Mouse (Mus musculus): ENCODE data around the gene Aym1.
"Not testable (repeated sequence)": the region's sequence is repeated elsewhere in the genome, so short reads cannot be mapped to it uniquely, and the experiment has no call there.

Gene Aym1

DNA sequence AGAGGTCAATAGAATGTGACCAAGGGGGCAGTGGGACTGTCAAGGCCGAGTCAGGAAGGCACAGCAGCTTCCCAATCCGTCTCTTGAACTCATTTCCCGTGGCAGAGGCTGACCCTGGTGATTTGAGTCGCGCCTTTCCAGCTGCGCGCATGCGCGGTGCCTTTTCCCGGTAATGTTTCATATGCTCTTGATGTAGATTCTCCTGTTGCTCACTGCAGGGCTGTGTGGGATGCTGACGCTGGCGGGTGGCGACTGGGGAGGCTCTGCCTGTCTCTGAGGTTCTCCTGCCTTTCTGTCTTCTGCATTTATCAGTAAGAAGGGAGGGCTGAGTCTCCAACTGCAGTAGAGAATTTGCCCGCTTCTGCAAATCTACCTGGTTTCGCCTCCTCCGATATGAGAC lies 2.8 kb upstream of the Aym1 start:
- DNase-seq (ENCODE audit: low spot score in 2 of 2): no peak

DNA sequence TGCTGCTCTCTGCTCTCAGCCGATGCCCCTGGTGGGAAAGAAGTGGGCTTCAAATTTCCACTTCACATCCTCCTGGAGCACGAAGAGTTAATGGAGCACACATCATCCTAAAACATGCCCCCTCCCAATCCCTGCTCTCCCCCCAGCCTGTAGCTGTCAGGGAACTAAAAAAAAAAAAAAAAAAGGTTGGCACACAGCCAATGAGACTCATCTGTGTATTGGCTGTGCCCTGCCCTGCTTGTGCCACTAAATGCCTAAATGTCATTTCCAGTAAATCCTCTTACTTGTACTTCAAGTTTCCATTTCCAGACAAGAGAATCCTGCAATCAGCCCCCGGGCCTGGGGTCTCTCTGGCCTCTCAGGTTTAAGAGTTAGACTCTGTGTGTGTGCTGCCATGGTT lies 562 bp downstream of the Aym1 start:
- DNase-seq (ENCODE audit: low spot score in 2 of 2): no peak

DNA sequence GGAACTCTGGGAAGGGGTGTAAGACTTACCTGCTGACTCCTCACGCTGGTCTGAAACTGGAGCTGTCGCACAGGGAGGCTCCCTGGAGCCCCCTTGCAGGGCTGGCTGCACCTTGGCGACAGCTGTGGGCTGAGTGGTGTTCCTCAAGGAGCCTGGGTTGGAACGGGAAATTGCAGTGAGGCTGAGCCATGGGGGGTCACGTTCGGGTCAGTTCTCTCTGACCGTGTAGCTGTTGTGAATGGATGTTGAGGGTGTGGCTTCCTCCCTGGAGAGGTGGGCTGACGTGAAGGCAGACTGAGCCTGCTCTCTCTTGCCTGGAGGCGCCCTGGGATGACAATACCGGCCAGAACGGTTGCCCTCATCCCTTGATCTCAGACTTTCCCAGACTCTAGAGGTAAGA lies 1.7 kb downstream of the Aym1 start:
- DNase-seq (ENCODE audit: low spot score in 2 of 2): no peak

- DNase-seq (ENCODE audit: low spot score in 2 of 2): no peak
Measured at GRCm38 (mm10) chr5:113361283-113361682, 4.2 kb downstream of the Aym1 start.

DNA sequence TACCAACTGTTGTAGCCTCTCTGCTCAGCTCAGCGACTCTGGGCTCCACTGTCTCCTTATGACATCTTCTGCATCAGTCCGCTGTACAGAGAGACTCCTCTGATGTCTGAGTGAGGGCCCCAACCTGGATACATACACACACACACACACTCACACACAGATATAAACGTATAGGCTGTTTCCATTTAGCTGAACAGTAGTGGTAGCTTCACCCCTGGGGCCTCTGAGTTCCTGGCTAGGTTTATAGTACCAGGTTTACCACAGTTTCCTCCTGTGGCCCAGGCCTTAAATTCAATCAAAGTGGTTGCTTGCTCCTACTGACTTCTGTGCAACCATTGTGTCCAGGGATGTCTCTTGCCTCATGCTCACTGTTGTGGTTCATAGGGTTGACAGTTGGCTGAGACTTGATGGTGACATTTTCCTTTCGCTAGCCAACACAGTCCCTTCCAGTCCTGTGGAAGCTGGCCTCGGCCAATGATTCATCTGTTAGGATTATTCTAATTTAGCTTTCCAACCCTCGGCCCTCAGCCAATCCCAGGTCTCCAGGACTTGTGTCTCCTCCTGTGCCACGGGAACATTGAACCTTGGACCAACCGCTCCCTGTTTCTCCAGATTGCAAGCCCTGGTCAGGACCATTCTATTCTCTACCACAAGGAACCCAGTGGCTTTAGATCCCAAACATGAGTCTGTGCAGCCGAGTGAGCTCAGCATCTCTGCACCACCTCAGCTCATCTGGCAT lies 5.3 kb downstream of the Aym1 start:
- peak in 1 of 2 experiments; percentile 59 for DNase-seq (ENCODE audit: low spot score in 2 of 2)

DNA sequence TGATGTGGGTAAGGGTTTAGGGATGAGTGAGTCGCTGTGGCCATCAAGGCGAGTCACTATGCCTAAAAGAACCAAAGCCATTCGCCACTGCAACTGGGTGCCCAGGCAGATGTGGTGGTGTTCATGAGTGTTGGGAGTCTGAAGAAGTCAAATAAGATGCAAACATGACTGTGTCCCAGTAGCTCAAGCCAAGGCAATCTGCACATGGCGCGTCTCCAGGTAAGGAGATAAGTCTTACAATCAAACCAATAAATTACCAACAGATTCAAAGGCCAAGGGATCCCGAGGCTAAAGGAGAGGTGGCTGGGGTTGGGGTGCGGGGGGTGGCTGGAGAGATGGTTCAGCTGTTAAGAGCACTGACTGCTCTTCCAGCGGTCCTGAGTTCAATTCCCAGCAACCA lies 6.1 kb downstream of the Aym1 start:
- DNase-seq (ENCODE audit: low spot score in 2 of 2): no peak

DNA sequence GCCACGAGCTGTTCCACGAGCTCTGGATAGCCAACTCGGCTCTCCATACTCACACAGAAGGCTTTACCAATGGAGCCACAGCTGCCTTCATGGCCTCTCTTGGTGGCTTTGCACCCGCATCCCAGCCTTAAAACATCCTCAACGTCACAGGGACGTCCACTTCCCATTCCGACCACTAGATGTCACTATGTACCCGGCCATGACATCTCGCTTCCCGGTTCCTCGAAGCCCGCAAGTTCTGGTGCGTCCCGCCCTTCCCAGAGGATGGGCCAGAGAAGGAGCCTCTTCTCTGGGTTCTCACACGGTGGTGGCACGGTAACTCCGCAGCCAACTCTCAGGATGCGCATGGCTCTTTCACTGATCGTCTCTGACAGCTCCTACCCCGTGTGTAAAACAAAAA lies 8.8 kb downstream of the Aym1 start:
- DNase-seq (ENCODE audit: low spot score in 2 of 2): peak; percentile 79 to 91

- not testable (repeated sequence) for DNase-seq (ENCODE audit: low spot score in 2 of 2)
Measured at GRCm38 (mm10) chr5:113367726-113368125, 10.6 kb downstream of the Aym1 start.

GRCm38 (mm10) chr5:113369262-113369868 lies 12.3 kb downstream of the Aym1 start:
- DNase-seq (ENCODE audit: low spot score in 2 of 2): no peak

DNA sequence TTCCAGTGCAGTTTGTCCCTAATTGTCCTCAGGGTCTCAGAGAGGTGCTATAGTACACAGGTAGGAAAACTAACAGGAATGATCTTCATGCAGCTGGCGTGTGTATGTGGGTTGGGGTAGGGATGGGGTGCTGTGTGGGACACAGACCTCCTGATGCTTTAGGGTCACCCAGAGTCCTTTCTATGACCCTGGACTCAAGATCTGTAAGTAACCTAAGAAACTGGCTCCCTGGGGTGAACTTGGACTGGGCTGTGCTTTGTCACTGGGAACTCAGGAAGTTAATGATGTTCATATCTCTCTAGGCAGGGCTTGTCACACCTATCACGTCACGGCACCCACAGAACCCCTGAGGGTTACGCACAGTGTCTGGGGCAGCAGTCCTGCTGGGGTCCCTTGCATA lies 15.4 kb downstream of the Aym1 start:
- DNase-seq (ENCODE audit: low spot score in 2 of 2): no peak

GRCm38 (mm10) chr5:113372995-113373950 lies 16.2 kb downstream of the Aym1 start:
- DNase-seq (ENCODE audit: low spot score in 2 of 2): peak; percentile 87 to 95

GRCm38 (mm10) chr5:113374290-113374689 lies 17.2 kb downstream of the Aym1 start:
- no peak for DNase-seq (ENCODE audit: low spot score in 2 of 2)

DNA sequence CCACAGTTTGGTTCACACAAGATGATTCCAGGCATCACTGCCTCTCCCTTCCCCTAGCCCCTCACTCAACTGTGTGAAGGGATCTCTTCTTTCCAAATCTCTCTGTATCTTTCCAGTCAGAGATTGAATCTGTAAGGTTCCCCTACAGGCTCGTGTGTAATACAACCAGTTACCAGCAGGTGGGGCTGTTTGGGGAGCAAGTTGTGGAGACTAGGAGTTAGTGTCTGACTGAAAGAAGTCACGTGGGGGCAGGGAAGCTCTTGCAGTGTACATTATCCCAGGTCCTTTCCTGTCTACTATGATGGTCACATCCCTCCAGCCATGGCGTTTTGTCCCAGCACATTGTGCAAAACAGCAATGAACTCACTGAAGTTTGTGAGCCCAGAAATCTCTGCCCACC lies 18.7 kb downstream of the Aym1 start:
- peak; percentile 77 to 87 for DNase-seq (ENCODE audit: low spot score in 2 of 2)

DNA sequence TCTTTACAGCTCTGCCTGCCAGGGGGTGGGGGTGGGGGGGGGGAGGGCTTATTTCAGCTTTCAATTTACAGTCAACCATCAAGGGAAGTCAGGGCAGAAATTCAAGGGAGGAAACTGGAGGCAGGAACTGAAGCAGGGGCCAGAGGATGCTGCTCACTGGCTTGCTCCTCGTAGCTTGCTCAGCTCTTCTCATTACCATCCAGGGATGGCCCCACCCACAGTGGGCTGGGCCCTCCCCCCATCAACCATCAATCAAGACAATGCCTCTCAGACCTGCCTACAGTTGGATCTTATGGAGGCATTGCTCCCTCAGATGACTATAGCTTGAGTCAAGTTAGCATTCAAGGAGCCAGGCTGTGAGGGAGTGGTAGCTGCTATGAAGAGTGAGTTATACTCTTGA lies 19.2 kb downstream of the Aym1 start:
- DNase-seq (ENCODE audit: low spot score in 2 of 2): no peak

DNA sequence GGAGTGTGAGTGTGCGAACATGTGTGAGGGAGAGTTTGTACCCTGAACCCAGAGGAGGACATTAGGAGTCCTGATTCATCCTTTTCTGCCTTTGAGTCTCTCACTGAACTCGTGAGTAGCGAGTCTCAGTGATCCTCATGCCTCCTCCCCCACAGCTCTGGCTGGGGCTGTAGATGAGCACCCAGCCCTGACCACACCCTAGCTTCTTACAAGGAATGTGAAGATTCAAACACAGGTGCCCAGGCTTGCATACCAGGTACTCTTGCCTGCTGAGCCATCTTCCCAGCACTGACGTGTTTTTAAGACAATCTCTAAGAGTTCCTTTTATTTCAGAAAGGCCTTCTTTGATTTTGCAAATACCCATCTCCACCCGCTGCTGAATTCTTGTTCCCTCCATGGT lies 22.3 kb downstream of the Aym1 start:
- no peak for DNase-seq (ENCODE audit: low spot score in 2 of 2)

DNA sequence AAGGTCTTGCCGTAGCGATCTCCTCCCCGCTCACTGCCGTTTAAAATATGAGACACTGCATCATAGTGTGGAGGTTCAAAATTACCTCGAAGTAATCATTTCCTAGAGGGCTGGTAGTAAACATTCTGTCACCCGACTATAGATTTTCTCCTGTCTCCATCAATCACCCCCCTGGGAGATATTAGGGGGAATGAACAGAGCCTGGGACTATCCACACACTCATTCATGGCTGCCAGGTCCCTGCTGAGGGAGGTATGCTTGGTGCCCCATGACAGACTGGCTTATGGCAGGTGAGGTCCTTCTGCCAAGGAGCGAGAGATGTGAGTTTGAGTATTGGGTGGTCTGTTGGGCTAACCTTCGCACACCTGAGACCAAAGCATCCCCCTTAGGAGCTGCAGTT lies 23.5 kb downstream of the Aym1 start:
- DNase-seq (ENCODE audit: low spot score in 2 of 2): no peak

- DNase-seq (ENCODE audit: low spot score in 2 of 2): no peak
Measured at GRCm38 (mm10) chr5:113382580-113382979, 25.5 kb downstream of the Aym1 start.

DNA sequence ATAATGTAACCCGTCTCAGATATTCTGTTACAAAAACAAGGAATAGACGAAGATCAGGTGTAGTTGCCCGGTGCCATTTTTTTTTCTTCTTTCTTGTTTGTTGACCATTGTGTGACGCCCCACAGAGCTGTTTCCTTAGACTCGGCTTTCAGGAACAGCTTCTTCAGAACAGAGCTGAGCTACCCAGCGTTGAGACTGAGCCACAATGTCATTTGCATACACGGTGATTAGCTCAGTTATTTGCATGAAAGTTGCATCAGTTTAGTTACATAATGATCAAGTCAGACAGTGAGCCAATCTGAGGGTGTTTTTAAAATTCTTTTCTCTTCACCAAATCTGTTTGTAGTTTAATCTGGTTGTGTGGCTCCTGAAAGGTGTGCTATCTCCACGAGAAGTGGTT lies 36.7 kb downstream of the Aym1 start:
- no peak for DNase-seq (ENCODE audit: low spot score in 2 of 2)

- no peak for DNase-seq (ENCODE audit: low spot score in 2 of 2)
Measured at GRCm38 (mm10) chr5:113396286-113396934, 39.3 kb downstream of the Aym1 start.

- DNase-seq (ENCODE audit: low spot score in 2 of 2): no peak
Measured at GRCm38 (mm10) chr5:113397443-113398317, 40.6 kb downstream of the Aym1 start.

DNA sequence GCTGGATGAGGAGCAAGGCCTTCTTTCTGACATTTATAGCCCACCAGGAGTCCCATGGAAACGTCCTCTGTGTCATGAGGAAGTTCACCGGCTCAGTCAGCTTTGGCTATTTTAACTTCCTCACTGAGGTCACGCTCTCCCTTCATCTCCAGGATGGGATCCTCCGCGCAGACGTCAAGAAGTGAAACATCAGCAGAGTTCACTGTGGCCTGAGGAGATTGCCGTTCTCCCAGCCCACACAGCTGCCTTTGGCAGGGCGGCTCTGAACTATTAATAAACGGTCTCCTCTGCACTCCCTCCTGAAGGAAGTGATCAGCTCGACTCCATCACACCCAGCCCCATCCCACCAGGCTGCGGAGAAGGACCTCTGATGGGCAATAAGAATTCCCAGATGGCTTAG lies 45.6 kb downstream of the Aym1 start:
- no peak for DNase-seq (ENCODE audit: low spot score in 2 of 2)

Data from cerebellum, postnatal 4 days (tissue).